Mouse (Mus musculus) lung, postnatal 0 days (tissue): Measurements from ENCODE around the gene Spi1. TPM values are rescaled to one million over a fixed set of nuclear protein-coding genes. Genes with fewer than 3 reads are reported as not detected.

ENCODE experiments used
- ATAC-seq: fragments of 200-750 bp; cut with Nextera tagmentation; 2 replicates; pipeline ENCODE4 v1.8.0; 2017; ENCODE audit warnings: moderate library complexity
- DNase-seq: peaks from one replicate; pipeline ENCODE4 v3.0.0-alpha.2; 2016; ENCODE audit warnings: low spot score
- H3K27ac ChIP-seq: fragments of 300-500 bp; sonication (generic); 2 replicates; pipeline ENCODE4 v1.5.1; 2014; ENCODE audit warnings: antibody characterized with exemption, mild to moderate bottlenecking, low read length, mixed read lengths
- H3K27me3 ChIP-seq: fragments of 300-500 bp; sonication (generic); replicated peaks from 2 replicates; pipeline ENCODE4 v1.6.1; 2014; ENCODE audit warnings: low read length, mixed read lengths; ENCODE audit not compliant: insufficient read depth
- H3K36me3 ChIP-seq: fragments of 300-500 bp; sonication (generic); 2 replicates; pipeline ENCODE4 v1.6.1; 2014; ENCODE audit warnings: low read length, mixed read lengths; ENCODE audit not compliant: insufficient read depth
- H3K4me1 ChIP-seq: fragments of 300-500 bp; sonication (generic); 2 replicates; pipeline ENCODE4 v1.6.1; 2014; ENCODE audit warnings: antibody characterized with exemption, low read depth, low read length, mixed read lengths; ENCODE audit not compliant: insufficient read depth
- H3K4me2 ChIP-seq: fragments of 300-500 bp; sonication (generic); replicated peaks from 2 replicates; pipeline ENCODE4 v1.6.1; 2014; ENCODE audit warnings: low read depth, mild to moderate bottlenecking, low read length, moderate library complexity, mixed read lengths
- H3K4me3 ChIP-seq: fragments of 300-500 bp; sonication (generic); 2 replicates; pipeline ENCODE4 v1.5.1; 2014; ENCODE audit warnings: low read depth, low read length
- H3K9ac ChIP-seq: fragments of 300-500 bp; sonication (generic); replicated peaks from 2 replicates; pipeline ENCODE4 v1.6.1; 2014; ENCODE audit warnings: low read depth, mild to moderate bottlenecking
- H3K9me3 ChIP-seq: fragments of 300-500 bp; sonication (generic); 2 replicates; pipeline ENCODE4 v1.6.1; 2016; ENCODE audit warnings: low read length, mixed read lengths
- CTCF ChIP-seq: IDR thresholded peaks from 2 replicates; pipeline ENCODE4 v1.5.1; 2016; ENCODE audit warnings: antibody characterized with exemption, mild to moderate bottlenecking
- EP300 ChIP-seq: IDR thresholded peaks from 2 replicates; pipeline ENCODE4 v1.6.1; 2016; ENCODE audit warnings: antibody characterized with exemption, mild to moderate bottlenecking, control low read depth
- WGBS: fragments of 180-500 bp; shearing (Covaris S2); extraction: QIAGEN DNeasy Blood & Tissue Kit; methylation state at CpG from one replicate; pipeline ENCODE4 v1.1.7; 2014; 5-methylcytosine and 5-hydroxymethylcytosine counted together
- polyA plus RNA-seq: library from polyadenylated mRNA; unstranded; fragments of >200 nt; fragmentation: Nextera tagmentation; extraction: Ambion mirVana; gene quantifications from 2 replicates; pipeline ENCODE4 v1.2.1, GENCODE M21; 2015

Spi1 gene
- polyA plus RNA-seq, 1 experiment from 2014 or later = 24.2 TPM

DNA sequence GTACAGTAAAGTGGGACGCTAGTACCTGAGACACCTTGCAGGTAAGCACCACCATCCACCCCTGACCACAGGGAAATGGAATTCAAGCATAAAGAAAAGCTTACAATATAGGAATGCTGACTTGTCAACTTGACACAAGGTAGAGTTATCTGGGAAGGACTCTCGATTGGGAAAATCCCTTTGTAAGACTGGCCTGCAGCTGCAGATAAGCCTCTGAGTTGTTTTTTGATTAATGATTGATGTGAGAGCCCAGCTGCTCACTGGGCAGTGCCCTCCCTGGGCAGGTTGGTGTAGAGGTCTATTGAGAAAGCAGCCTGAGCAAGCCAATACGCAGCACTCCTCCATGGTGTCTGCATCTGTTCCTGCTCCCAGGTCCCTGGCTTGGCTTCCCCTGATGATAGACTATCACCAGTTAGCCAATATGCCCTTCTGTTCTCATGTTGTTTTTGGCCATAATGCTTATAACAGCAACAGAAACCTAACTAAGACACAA, 70.7 kb downstream of the Spi1 start:
- Histone ChIP-seq H3K9me3 (no peaks in the 10 kb centered on the region), H3K27me3 (no peaks in the 10 kb centered on the region), H3K4me2 (no peak overlapping the region), H3K36me3 (peaks cover 22% of the 10 kb centered on the region), H3K4me1 (no peaks in the 10 kb centered on the region), H3K9ac (no peak overlapping the region), H3K27ac (no peak overlapping the region), H3K4me3 (no peak overlapping the region)
- DNase-seq (no peak), ATAC-seq (no peak)
- 61% methylated on average over 3 of the region's 3 CpGs for WGBS
- TF ChIP-seq CTCF = no peak
- no peak for TF ChIP-seq EP300

DNA sequence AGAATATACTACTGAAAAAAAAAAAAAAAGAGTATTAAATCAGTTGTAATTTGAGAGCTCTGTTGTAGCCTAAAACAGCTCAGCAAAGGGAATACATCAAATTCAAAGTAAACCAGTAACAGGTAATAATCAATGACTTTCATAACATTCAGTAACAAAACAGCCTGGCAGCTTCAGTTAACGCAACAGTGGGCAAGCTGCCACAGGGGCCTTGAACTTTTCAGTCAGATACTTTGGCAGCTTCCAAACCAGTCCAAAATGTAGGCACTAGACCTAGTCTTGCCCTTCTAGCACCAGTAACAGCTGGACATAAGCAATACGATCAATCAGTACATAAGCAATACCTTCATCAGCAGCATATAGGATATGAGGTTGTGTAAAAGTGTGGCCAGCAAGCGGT, 71.9 kb downstream of the Spi1 start:
- peaks cover 25% of the 10 kb centered on the region for H3K36me3 ChIP-seq
- no peak overlapping the region for H3K4me3 ChIP-seq
- no peak overlapping the region for H3K9ac ChIP-seq
- no peaks in the 10 kb centered on the region for H3K27me3 ChIP-seq
- DNase-seq (no peak), ATAC-seq (no peak)
- H3K27ac ChIP-seq = no peak overlapping the region
- 94% methylated on average over 3 of the region's 3 CpGs for WGBS
- no peaks in the 10 kb centered on the region for H3K4me1 ChIP-seq
- no peaks in the 10 kb centered on the region for H3K9me3 ChIP-seq
- H3K4me2 ChIP-seq = no peak overlapping the region
- TF ChIP-seq EP300 (no peak), CTCF (no peak)

GRCm38 (mm10) chr2:91157002-91157752, 75.0 kb downstream of the Spi1 start:
- H3K4me3 ChIP-seq = no peak overlapping the region
- peaks cover 23% of the 10 kb centered on the region for H3K36me3 ChIP-seq
- ATAC-seq (peak; percentile 89), DNase-seq (peak; percentile 67)
- no peak overlapping the region for H3K9ac ChIP-seq
- WGBS = 34% methylated on average over 6 of the region's 6 CpGs
- H3K27ac ChIP-seq = peak overlapping the region; percentile 59
- H3K4me2 ChIP-seq = no peak overlapping the region
- H3K9me3 ChIP-seq = no peaks in the 10 kb centered on the region
- no peaks in the 10 kb centered on the region for H3K27me3 ChIP-seq
- no peaks in the 10 kb centered on the region for H3K4me1 ChIP-seq
- TF ChIP-seq CTCF = no peak
- peak; percentile 47 for TF ChIP-seq EP300

GRCm38 (mm10) chr2:91160591-91160990, 78.4 kb downstream of the Spi1 start:
- ATAC-seq = no peak

GRCm38 (mm10) chr2:91162952-91163351, 80.8 kb downstream of the Spi1 start:
- 83% methylated on average over 4 of the region's 4 CpGs for WGBS
- Histone ChIP-seq H3K4me1 (no peaks in the 10 kb centered on the region), H3K36me3 (peaks cover 38% of the 10 kb centered on the region), H3K9me3 (no peaks in the 10 kb centered on the region), H3K9ac (no peak overlapping the region), H3K27ac (no peak overlapping the region), H3K4me3 (no peak overlapping the region), H3K27me3 (no peaks in the 10 kb centered on the region), H3K4me2 (no peak overlapping the region)
- TF ChIP-seq EP300 (no peak), CTCF (no peak)
- DNase-seq (no peak), ATAC-seq (no peak)

More at GRCm38 (mm10) chr2:91160591-91160990, 78.4 kb downstream of the Spi1 start:
- Histone ChIP-seq H3K9me3 (no peaks in the 10 kb centered on the region), H3K4me1 (no peaks in the 10 kb centered on the region), H3K27me3 (no peaks in the 10 kb centered on the region), H3K27ac (peak overlapping the region; percentile 39; the same call in 1 of the 2 replicates), H3K9ac (no peak overlapping the region), H3K4me2 (no peak overlapping the region), H3K4me3 (no peak overlapping the region), H3K36me3 (peaks cover 26% of the 10 kb centered on the region)
- no peak for DNase-seq
- 38% methylated on average over 6 of the region's 6 CpGs for WGBS
- no peak for TF ChIP-seq CTCF
- TF ChIP-seq EP300 = no peak

GRCm38 (mm10) chr2:91163532-91163931, 81.3 kb downstream of the Spi1 start:
- no peaks in the 10 kb centered on the region for H3K27me3 ChIP-seq
- no peak overlapping the region for H3K9ac ChIP-seq
- H3K4me3 ChIP-seq = no peak overlapping the region
- WGBS = 92% methylated on average over 5 of the region's 5 CpGs
- peaks cover 35% of the 10 kb centered on the region; the same call in 1 of the 2 replicates for H3K36me3 ChIP-seq
- no peak overlapping the region for H3K27ac ChIP-seq
- H3K4me1 ChIP-seq = no peaks in the 10 kb centered on the region
- ATAC-seq (no peak), DNase-seq (no peak)
- no peaks in the 10 kb centered on the region for H3K9me3 ChIP-seq
- no peak for TF ChIP-seq CTCF
- TF ChIP-seq EP300 = no peak
- no peak overlapping the region for H3K4me2 ChIP-seq
